Mouse (Mus musculus) limb, embryonic 12.5 days (tissue): ENCODE data around the gene Inf2. TPM values are rescaled to one million over a fixed set of nuclear protein-coding genes. Genes with fewer than 3 reads are reported as not detected.

Source experiments
- ATAC-seq: fragments of 200-750 bp; cut with Nextera tagmentation; 2 replicates; pipeline ENCODE4 v1.8.0; 2017; ENCODE audit warnings: low read depth, moderate TSS enrichment; ENCODE audit not compliant: insufficient number of reproducible peaks, insufficient read depth, low FRiP score, low TSS enrichment
- H3K27ac ChIP-seq: fragments of 300-500 bp; sonication (generic); 2 replicates; pipeline ENCODE4 v1.5.1; 2016; ENCODE audit warnings: mild to moderate bottlenecking, moderate library complexity
- H3K27me3 ChIP-seq: fragments of 300-500 bp; sonication (generic); 2 replicates; pipeline ENCODE4 v1.6.1; 2016; ENCODE audit warnings: mild to moderate bottlenecking, moderate library complexity
- H3K36me3 ChIP-seq: fragments of 300-500 bp; sonication (generic); 2 replicates; pipeline ENCODE4 v1.6.1; 2016; ENCODE audit warnings: mild to moderate bottlenecking, moderate library complexity
- H3K4me1 ChIP-seq: fragments of 300-500 bp; sonication (generic); replicated peaks from 2 replicates; pipeline ENCODE4 v1.6.1; 2016
- H3K4me2 ChIP-seq: fragments of 300-500 bp; sonication (generic); 2 replicates; pipeline ENCODE4 v1.6.1; 2016; ENCODE audit warnings: mild to moderate bottlenecking, moderate library complexity
- H3K4me3 ChIP-seq: fragments of 300-500 bp; sonication (generic); replicated peaks from 2 replicates; pipeline ENCODE4 v1.5.1; 2016; ENCODE audit warnings: mild to moderate bottlenecking
- H3K9ac ChIP-seq: fragments of 300-500 bp; sonication (generic); replicated peaks from 2 replicates; pipeline ENCODE4 v1.6.1; 2016; ENCODE audit warnings: mild to moderate bottlenecking, moderate library complexity
- H3K9me3 ChIP-seq: fragments of 300-500 bp; sonication (generic); 2 replicates; pipeline ENCODE4 v1.6.1; 2016; ENCODE audit warnings: mild to moderate bottlenecking, moderate library complexity
- WGBS: fragments of 180-500 bp; shearing (Covaris S2); methylation state at CpG from one replicate; pipeline ENCODE4 v1.1.7; 2016; 5-methylcytosine and 5-hydroxymethylcytosine counted together
- polyA plus RNA-seq: library from polyadenylated mRNA; unstranded; fragments of >200 nt; fragmentation: Nextera tagmentation; extraction: Ambion mirVana; gene quantifications from 2 replicates; pipeline ENCODE4 v1.2.1, GENCODE M21; 2016

Inf2 gene
- polyA plus RNA-seq, 1 experiment from 2014 or later = 2.0 TPM

GRCm38 (mm10) chr12:112570160-112570559, 18.4 kb upstream of the Inf2 start:
- H3K9ac ChIP-seq = no peak overlapping the region
- ATAC-seq = no peak
- H3K4me2 ChIP-seq = no peak overlapping the region
- H3K9me3 ChIP-seq = peaks cover 6% of the 10 kb centered on the region
- H3K27ac ChIP-seq = no peak overlapping the region
- WGBS = 80% methylated on average over 8 of the region's 8 CpGs
- H3K4me3 ChIP-seq = no peak overlapping the region
- 0 out of 2 replicates have a peak, but pooled peaks cover 7% of the 10 kb centered on the region for H3K27me3 ChIP-seq
- H3K36me3 ChIP-seq = no peaks in the 10 kb centered on the region
- H3K4me1 ChIP-seq = no peaks in the 10 kb centered on the region

- no peaks in the 10 kb centered on the region for H3K36me3 ChIP-seq
- no peak for ATAC-seq
- peaks cover 7% of the 10 kb centered on the region; the same call in 1 of the 2 replicates for H3K27me3 ChIP-seq
- H3K9me3 ChIP-seq = peaks cover 6% of the 10 kb centered on the region
- no peak overlapping the region for H3K4me3 ChIP-seq
- WGBS = 60% methylated on average over 6 of the region's 6 CpGs
- no peak overlapping the region for H3K4me2 ChIP-seq
- no peak overlapping the region for H3K27ac ChIP-seq
- peaks cover 4% of the 10 kb centered on the region for H3K4me1 ChIP-seq
- no peak overlapping the region for H3K9ac ChIP-seq
Observed at GRCm38 (mm10) chr12:112571064-112571463, 17.5 kb upstream of the Inf2 start.

GRCm38 (mm10) chr12:112575274-112575986, 13.2 kb upstream of the Inf2 start:
- H3K27me3 ChIP-seq = peaks cover 2% of the 10 kb centered on the region; the same call in 1 of the 2 replicates
- H3K4me1 ChIP-seq = peaks cover 19% of the 10 kb centered on the region
- no peak overlapping the region for H3K9ac ChIP-seq
- no peak overlapping the region for H3K4me2 ChIP-seq
- no peak for ATAC-seq
- H3K36me3 ChIP-seq = no peaks in the 10 kb centered on the region
- peaks cover 6% of the 10 kb centered on the region for H3K9me3 ChIP-seq
- H3K27ac ChIP-seq = no peak overlapping the region
- H3K4me3 ChIP-seq = no peak overlapping the region
- WGBS = 78% methylated on average over 8 of the region's 8 CpGs

- Histone ChIP-seq H3K4me2 (peak overlapping the region; percentile 31; the same call in 1 of the 2 replicates), H3K4me1 (peaks cover 19% of the 10 kb centered on the region), H3K4me3 (no peak overlapping the region), H3K9me3 (peaks cover 6% of the 10 kb centered on the region), H3K27me3 (peaks cover 2% of the 10 kb centered on the region; the same call in 1 of the 2 replicates), H3K9ac (0 out of 2 replicates have a peak overlapping the region, but pooled peaks have one; percentile 31), H3K27ac (peak overlapping the region; percentile 73), H3K36me3 (no peaks in the 10 kb centered on the region)
- WGBS = 9% methylated on average over 6 of the region's 6 CpGs
- no peak for ATAC-seq
Observed at GRCm38 (mm10) chr12:112576341-112576740, 12.2 kb upstream of the Inf2 start.

- no peak overlapping the region for H3K4me3 ChIP-seq
- H3K4me2 ChIP-seq = peak overlapping the region; percentile 31; the same call in 1 of the 2 replicates
- WGBS = 0% methylated on average over 3 of the region's 3 CpGs
- no peaks in the 10 kb centered on the region for H3K36me3 ChIP-seq
- H3K9me3 ChIP-seq = peaks cover 6% of the 10 kb centered on the region
- H3K9ac ChIP-seq = 0 out of 2 replicates have a peak overlapping the region, but pooled peaks have one; percentile 31
- peaks cover 19% of the 10 kb centered on the region for H3K4me1 ChIP-seq
- H3K27me3 ChIP-seq = no peaks in the 10 kb centered on the region; the same call in 1 of the 2 replicates
- ATAC-seq = no peak
- peak overlapping the region; percentile 73 for H3K27ac ChIP-seq
Observed at GRCm38 (mm10) chr12:112576749-112577148, 11.8 kb upstream of the Inf2 start.

GRCm38 (mm10) chr12:112578296-112579090, 10.1 kb upstream of the Inf2 start:
- Histone ChIP-seq H3K27ac (no peak overlapping the region), H3K27me3 (no peaks in the 10 kb centered on the region; the same call in 1 of the 2 replicates), H3K9me3 (peaks cover 4% of the 10 kb centered on the region), H3K4me1 (peaks cover 19% of the 10 kb centered on the region), H3K4me2 (no peak overlapping the region), H3K4me3 (no peak overlapping the region), H3K9ac (no peak overlapping the region), H3K36me3 (no peaks in the 10 kb centered on the region)
- WGBS = 75% methylated on average over 6 of the region's 6 CpGs
- ATAC-seq = peak; percentile 22; the same call in 1 of the 2 replicates

GRCm38 (mm10) chr12:112579430-112579829, 9.2 kb upstream of the Inf2 start:
- H3K27ac ChIP-seq = no peak overlapping the region
- no peak overlapping the region for H3K4me2 ChIP-seq
- H3K4me3 ChIP-seq = no peak overlapping the region
- no peak for ATAC-seq
- H3K4me1 ChIP-seq = peaks cover 19% of the 10 kb centered on the region
- H3K27me3 ChIP-seq = no peaks in the 10 kb centered on the region; the same call in 1 of the 2 replicates
- H3K9me3 ChIP-seq = no peaks in the 10 kb centered on the region
- WGBS = 73% methylated on average over 5 of the region's 5 CpGs
- no peak overlapping the region for H3K9ac ChIP-seq
- H3K36me3 ChIP-seq = no peaks in the 10 kb centered on the region

- Histone ChIP-seq H3K9ac (no peak overlapping the region; the same call in 1 of the 2 replicates), H3K4me3 (no peak overlapping the region), H3K4me1 (peaks cover 24% of the 10 kb centered on the region), H3K4me2 (no peak overlapping the region), H3K27ac (no peak overlapping the region), H3K9me3 (no peaks in the 10 kb centered on the region), H3K27me3 (no peaks in the 10 kb centered on the region; the same call in 1 of the 2 replicates), H3K36me3 (no peaks in the 10 kb centered on the region)
- ATAC-seq = no peak
- 86% methylated on average over 8 of the region's 8 CpGs for WGBS
Observed at GRCm38 (mm10) chr12:112579926-112580325, 8.7 kb upstream of the Inf2 start.

- Histone ChIP-seq H3K27ac (no peak overlapping the region), H3K4me1 (peaks cover 24% of the 10 kb centered on the region), H3K4me2 (no peak overlapping the region), H3K36me3 (no peaks in the 10 kb centered on the region), H3K9me3 (no peaks in the 10 kb centered on the region), H3K4me3 (no peak overlapping the region), H3K27me3 (no peaks in the 10 kb centered on the region), H3K9ac (no peak overlapping the region)
- ATAC-seq = no peak
- 77% methylated on average over 3 of the region's 3 CpGs for WGBS
Observed at GRCm38 (mm10) chr12:112581113-112581512, 7.5 kb upstream of the Inf2 start.

GRCm38 (mm10) chr12:112584954-112585353, 3.6 kb upstream of the Inf2 start:
- Histone ChIP-seq H3K27me3 (peaks cover 33% of the 10 kb centered on the region), H3K4me3 (no peak overlapping the region), H3K4me1 (peaks cover 29% of the 10 kb centered on the region), H3K9me3 (no peaks in the 10 kb centered on the region), H3K27ac (no peak overlapping the region), H3K9ac (no peak overlapping the region), H3K4me2 (no peak overlapping the region), H3K36me3 (no peaks in the 10 kb centered on the region)
- ATAC-seq = no peak
- WGBS = 50% methylated on average over 7 of the region's 7 CpGs

- H3K36me3 ChIP-seq = no peaks in the 10 kb centered on the region
- 80% methylated on average over 7 of the region's 7 CpGs for WGBS
- no peak overlapping the region for H3K4me3 ChIP-seq
Observed at GRCm38 (mm10) chr12:112585924-112586538, 2.6 kb upstream of the Inf2 start.

More at GRCm38 (mm10) chr12:112585924-112586538, 2.6 kb upstream of the Inf2 start:
- Histone ChIP-seq H3K27ac (no peak overlapping the region), H3K9ac (no peak overlapping the region), H3K4me1 (peaks cover 29% of the 10 kb centered on the region), H3K27me3 (peaks cover 43% of the 10 kb centered on the region), H3K9me3 (no peaks in the 10 kb centered on the region), H3K4me2 (no peak overlapping the region)
- ATAC-seq = no peak
